Mouse (Mus musculus): Measurements from ENCODE around the gene Sdk2. TPM values are rescaled to one million over a fixed set of nuclear protein-coding genes. Genes with fewer than 3 reads are reported as not detected.

Gene Sdk2
- polyA plus RNA-seq (2015; fragmentation: Nextera tagmentation; extraction: Ambion mirVana), result 3.8 and 5.0 TPM in 2 replicates

GRCm38 (mm10) chr11:114066951-114067762 is at the start of gene Sdk2:
TSS of gene Sdk2 (minus strand) at chr11:114067046.
- Histone ChIP-seq H3K9me3 (no peaks in the 10 kb centered on the region), H3K27me3 (peaks cover 38% of the 10 kb centered on the region), H3K36me3 (no peaks in the 10 kb centered on the region), H3K4me1 (replicated peaks) (peaks cover 66% of the 10 kb centered on the region), H3K27ac (peak within 1 kb of the TSS; percentile 87), H3K4me3 (replicated peaks) (peak within 1 kb of the TSS; percentile 58), H3K4me2 (replicated peaks) (peak within 1 kb of the TSS; percentile 87), H3K9ac (replicated peaks) (peak within 1 kb of the TSS; percentile 87)
- ATAC-seq, result peak; percentile 84
- 1% methylated on average over 52 of the region's 52 CpGs for WGBS

DNA sequence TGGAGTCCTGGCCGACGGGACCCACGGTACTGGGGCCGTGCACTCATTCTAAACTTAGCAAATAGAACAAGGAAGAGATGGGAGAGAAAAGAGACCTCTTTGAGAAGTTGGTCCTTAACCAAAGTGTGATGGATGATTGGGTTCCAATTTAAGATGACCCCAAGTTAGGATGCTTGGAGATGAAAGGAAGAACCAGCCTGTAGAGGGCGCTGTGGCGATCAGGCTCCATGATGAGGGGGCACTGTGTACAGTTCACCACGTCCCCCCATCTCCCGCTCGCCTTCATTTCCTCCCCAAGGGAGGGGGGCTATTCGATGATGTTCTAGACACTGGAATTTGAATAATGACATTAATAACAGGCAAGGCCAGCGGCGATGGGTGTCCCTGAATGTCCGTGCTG is 48.2 kb upstream of the Sdk2 start:
- no peak overlapping the region for H3K4me3 ChIP-seq (replicated peaks)
- peaks cover 18% of the 10 kb centered on the region for H3K4me1 ChIP-seq (replicated peaks)
- H3K9me3 ChIP-seq, result no peaks in the 10 kb centered on the region
- H3K27me3 ChIP-seq, result peaks cover 5% of the 10 kb centered on the region; the same call in 1 of the 2 replicates
- H3K36me3 ChIP-seq, result no peaks in the 10 kb centered on the region
- no peak for ATAC-seq
- H3K27ac ChIP-seq, result no peak overlapping the region
- WGBS, result 80% methylated on average over 13 of the region's 13 CpGs
- H3K9ac ChIP-seq (replicated peaks), result no peak overlapping the region
- no peak overlapping the region for H3K4me2 ChIP-seq (replicated peaks)

DNA sequence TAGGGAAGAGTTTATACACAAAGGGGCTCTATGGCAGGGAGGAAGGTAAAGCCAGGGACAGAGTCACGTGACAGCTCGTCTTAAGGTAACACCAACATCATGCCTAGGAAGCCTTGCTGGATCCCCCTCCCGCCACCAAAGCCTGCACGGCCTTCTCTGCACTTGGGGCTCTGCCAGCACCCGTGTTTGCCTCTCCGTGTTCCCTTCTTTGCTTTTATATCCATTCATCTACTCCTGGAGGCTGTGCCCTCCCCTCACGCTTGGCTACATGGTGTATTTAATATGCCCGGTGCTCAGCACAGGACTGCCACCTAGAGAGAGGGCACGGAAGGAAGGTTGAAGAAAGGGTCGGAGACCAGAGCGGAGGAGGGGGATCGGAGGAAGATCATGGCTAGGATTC is 47.8 kb upstream of the Sdk2 start:
- 75% methylated on average over 12 of the region's 12 CpGs for WGBS
- Histone ChIP-seq H3K4me2 (replicated peaks) (no peak overlapping the region), H3K36me3 (no peaks in the 10 kb centered on the region), H3K27ac (no peak overlapping the region), H3K4me3 (replicated peaks) (no peak overlapping the region), H3K9ac (replicated peaks) (no peak overlapping the region), H3K9me3 (no peaks in the 10 kb centered on the region), H3K27me3 (peaks cover 5% of the 10 kb centered on the region; the same call in 1 of the 2 replicates), H3K4me1 (replicated peaks) (peaks cover 16% of the 10 kb centered on the region)
- no peak for ATAC-seq

- no peaks in the 10 kb centered on the region for H3K9me3 ChIP-seq
- WGBS, result 17% methylated on average over 3 of the region's 3 CpGs
- no peaks in the 10 kb centered on the region for H3K36me3 ChIP-seq
- H3K27me3 ChIP-seq, result peaks cover 5% of the 10 kb centered on the region
- H3K4me3 ChIP-seq (replicated peaks), result no peak overlapping the region
- peak; percentile 66; the same call in 1 of the 2 replicates for ATAC-seq
- H3K9ac ChIP-seq (replicated peaks), result no peak overlapping the region
- H3K4me2 ChIP-seq (replicated peaks), result no peak overlapping the region
- H3K4me1 ChIP-seq (replicated peaks), result peaks cover 8% of the 10 kb centered on the region
- H3K27ac ChIP-seq, result no peak overlapping the region
Observed at GRCm38 (mm10) chr11:114110851-114111250, 44.0 kb upstream of the Sdk2 start.

GRCm38 (mm10) chr11:114093636-114094035 is 26.8 kb upstream of the Sdk2 start:
- H3K4me3 ChIP-seq (replicated peaks), result no peak overlapping the region
- H3K27me3 ChIP-seq, result no peaks in the 10 kb centered on the region
- no peak overlapping the region for H3K27ac ChIP-seq
- H3K4me2 ChIP-seq (replicated peaks), result no peak overlapping the region
- no peaks in the 10 kb centered on the region for H3K36me3 ChIP-seq
- no peak overlapping the region for H3K9ac ChIP-seq (replicated peaks)
- no peak for ATAC-seq
- H3K9me3 ChIP-seq, result no peaks in the 10 kb centered on the region
- no peaks in the 10 kb centered on the region for H3K4me1 ChIP-seq (replicated peaks)
- 71% methylated on average over 7 of the region's 7 CpGs for WGBS

DNA sequence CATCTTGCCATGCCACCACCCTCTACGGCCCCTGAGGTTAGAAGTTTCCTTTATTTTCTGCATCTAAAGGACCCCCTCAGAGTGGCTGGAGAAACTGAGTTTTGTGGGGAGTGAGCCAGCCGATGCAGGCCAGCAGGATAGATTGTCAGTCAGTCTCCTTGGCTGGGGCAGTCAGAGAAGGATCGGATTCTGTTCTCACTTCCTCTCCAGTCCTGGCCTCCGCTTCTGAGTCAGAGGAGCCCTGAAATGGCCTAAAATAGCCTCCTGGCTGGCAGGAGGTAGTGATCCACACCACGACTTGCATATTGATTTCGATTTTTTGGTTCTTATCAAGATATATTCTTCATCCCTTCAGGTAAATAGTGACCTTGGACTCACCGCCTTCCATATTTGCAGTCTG is 26.3 kb upstream of the Sdk2 start:
- H3K9ac ChIP-seq (replicated peaks), result no peak overlapping the region
- H3K27me3 ChIP-seq, result no peaks in the 10 kb centered on the region
- H3K4me1 ChIP-seq (replicated peaks), result no peaks in the 10 kb centered on the region
- H3K27ac ChIP-seq, result no peak overlapping the region
- H3K36me3 ChIP-seq, result no peaks in the 10 kb centered on the region
- no peak for ATAC-seq
- H3K4me2 ChIP-seq (replicated peaks), result no peak overlapping the region
- no peak overlapping the region for H3K4me3 ChIP-seq (replicated peaks)
- no peaks in the 10 kb centered on the region for H3K9me3 ChIP-seq
- WGBS, result 71% methylated on average over 7 of the region's 7 CpGs

DNA sequence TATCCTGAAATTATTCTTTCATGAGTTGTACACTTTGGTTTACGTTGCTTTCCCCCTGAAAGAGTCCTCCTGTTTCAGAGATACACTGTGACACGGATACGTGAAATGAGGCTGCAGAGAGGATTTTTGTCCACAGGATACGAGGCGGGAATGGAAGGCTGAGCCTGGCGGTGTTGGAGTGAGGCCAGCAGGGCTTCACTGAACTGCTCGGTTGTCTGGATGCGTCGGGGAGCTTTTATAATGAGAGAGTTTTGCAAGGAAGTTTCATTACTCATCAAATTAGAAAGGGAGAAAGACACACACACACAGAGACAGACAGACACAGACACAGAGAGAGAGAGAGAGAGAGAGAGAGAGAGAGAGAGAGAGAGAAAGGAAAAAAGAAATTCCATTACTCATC is 13.8 kb upstream of the Sdk2 start:
- H3K27me3 ChIP-seq, result no peaks in the 10 kb centered on the region
- no peak for ATAC-seq
- peaks cover 6% of the 10 kb centered on the region; the same call in 1 of the 2 replicates for H3K9me3 ChIP-seq
- no peaks in the 10 kb centered on the region for H3K36me3 ChIP-seq
- H3K4me3 ChIP-seq (replicated peaks), result no peak overlapping the region
- H3K9ac ChIP-seq (replicated peaks), result no peak overlapping the region
- no peak overlapping the region for H3K27ac ChIP-seq
- no peak overlapping the region for H3K4me2 ChIP-seq (replicated peaks)
- WGBS, result 65% methylated on average over 9 of the region's 9 CpGs
- H3K4me1 ChIP-seq (replicated peaks), result no peaks in the 10 kb centered on the region

GRCm38 (mm10) chr11:114072644-114073043 is 5.8 kb upstream of the Sdk2 start:
- Histone ChIP-seq H3K36me3 (no peaks in the 10 kb centered on the region), H3K9ac (replicated peaks) (no peak overlapping the region), H3K9me3 (peaks cover 6% of the 10 kb centered on the region; the same call in 1 of the 2 replicates), H3K4me1 (replicated peaks) (peaks cover 17% of the 10 kb centered on the region), H3K27ac (no peak overlapping the region), H3K4me2 (replicated peaks) (no peak overlapping the region), H3K27me3 (peaks cover 24% of the 10 kb centered on the region), H3K4me3 (replicated peaks) (no peak overlapping the region)
- ATAC-seq, result no peak
- WGBS, result 86% methylated on average over 10 of the region's 10 CpGs

DNA sequence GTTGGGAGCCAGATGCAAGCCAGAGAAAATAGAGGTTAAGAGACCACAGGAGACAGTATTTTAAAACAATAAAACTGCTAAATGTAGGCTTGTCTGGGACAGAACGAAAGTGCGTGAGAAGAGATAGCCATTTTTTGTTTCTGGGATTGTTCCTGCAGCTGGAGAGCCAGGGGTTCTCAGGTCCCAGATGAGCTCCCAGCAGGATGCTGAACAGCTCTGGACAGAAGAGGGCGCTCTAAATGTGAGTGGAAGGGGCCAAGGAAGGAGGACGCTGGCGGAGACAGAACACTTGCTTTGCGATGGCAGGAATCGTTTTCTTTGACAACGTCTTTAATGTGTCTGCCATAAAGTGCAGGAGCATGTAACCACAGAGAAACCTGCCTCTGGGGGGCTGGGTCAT is 5.2 kb upstream of the Sdk2 start:
- Histone ChIP-seq H3K27ac (no peak overlapping the region), H3K36me3 (no peaks in the 10 kb centered on the region), H3K9me3 (peaks cover 6% of the 10 kb centered on the region; the same call in 1 of the 2 replicates), H3K4me1 (replicated peaks) (peaks cover 23% of the 10 kb centered on the region), H3K4me2 (replicated peaks) (no peak overlapping the region), H3K4me3 (replicated peaks) (no peak overlapping the region), H3K9ac (replicated peaks) (no peak overlapping the region), H3K27me3 (peaks cover 24% of the 10 kb centered on the region)
- WGBS, result 27% methylated on average over 8 of the region's 8 CpGs
- ATAC-seq, result no peak

DNA sequence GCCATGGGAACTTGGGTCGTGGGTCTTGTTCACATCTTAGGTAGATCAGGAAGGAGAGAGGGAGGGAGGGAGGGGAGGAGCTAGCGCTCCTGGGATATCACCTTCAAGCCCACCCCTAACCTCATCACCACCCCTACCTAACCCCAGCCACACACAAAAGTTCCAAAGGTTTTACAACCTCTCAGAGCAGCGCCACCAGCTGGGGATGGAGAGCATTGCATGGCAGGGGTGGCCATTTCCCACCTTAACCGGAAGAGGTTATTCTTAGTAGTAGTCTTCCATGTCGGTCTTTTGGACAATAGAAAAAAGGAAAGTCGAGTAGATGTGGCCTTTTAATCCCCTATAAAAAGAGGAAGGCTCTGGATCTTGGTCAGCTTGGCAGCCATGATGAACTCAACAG is 4.0 kb upstream of the Sdk2 start:
- H3K4me1 ChIP-seq (replicated peaks), result peaks cover 29% of the 10 kb centered on the region
- H3K27ac ChIP-seq, result no peak overlapping the region
- peaks cover 24% of the 10 kb centered on the region for H3K27me3 ChIP-seq
- WGBS, result 64% methylated on average over 6 of the region's 6 CpGs
- H3K9ac ChIP-seq (replicated peaks), result no peak overlapping the region
- H3K9me3 ChIP-seq, result peaks cover 3% of the 10 kb centered on the region; the same call in 1 of the 2 replicates
- no peaks in the 10 kb centered on the region for H3K36me3 ChIP-seq
- ATAC-seq, result no peak
- H3K4me3 ChIP-seq (replicated peaks), result no peak overlapping the region
- no peak overlapping the region for H3K4me2 ChIP-seq (replicated peaks)

GRCm38 (mm10) chr11:114070131-114070530 is 3.3 kb upstream of the Sdk2 start:
- Histone ChIP-seq H3K27me3 (peaks cover 24% of the 10 kb centered on the region), H3K4me3 (replicated peaks) (no peak overlapping the region), H3K36me3 (no peaks in the 10 kb centered on the region), H3K9me3 (no peaks in the 10 kb centered on the region), H3K4me1 (replicated peaks) (peaks cover 36% of the 10 kb centered on the region), H3K9ac (replicated peaks) (no peak overlapping the region), H3K4me2 (replicated peaks) (no peak overlapping the region), H3K27ac (no peak overlapping the region)
- no peak for ATAC-seq
- 67% methylated on average over 8 of the region's 8 CpGs for WGBS

- WGBS, result 1% methylated on average over 5 of the region's 5 CpGs
- peak; percentile 25 for ATAC-seq
- Histone ChIP-seq H3K9ac (replicated peaks) (no peak overlapping the region), H3K4me2 (replicated peaks) (peak overlapping the region; percentile 87; the same call in 1 of the 2 replicates), H3K36me3 (no peaks in the 10 kb centered on the region), H3K27me3 (peaks cover 33% of the 10 kb centered on the region), H3K9me3 (no peaks in the 10 kb centered on the region), H3K4me1 (replicated peaks) (peaks cover 54% of the 10 kb centered on the region), H3K4me3 (replicated peaks) (no peak overlapping the region), H3K27ac (peak overlapping the region; percentile 16; the same call in 1 of the 2 replicates)
Observed at GRCm38 (mm10) chr11:114068390-114068789, 1.5 kb upstream of the Sdk2 start.

All from midbrain, embryonic 13.5 days (tissue).